Mouse (Mus musculus): ENCODE measurements around the gene Gm47791.

GRCm38 (mm10) chr1:82766641-82767040 is 4.4 kb downstream of the Gm47791 start:
- TF ChIP-seq MYOG (IDR thresholded peaks at IDR 0.05; ENCODE audit: control insufficient read depth in 1 of 3, insufficient read depth in 1 of 3, insufficient read length in 2 of 3, low read depth in 2 of 3), result no peak
- no peak for TF ChIP-seq POLR2A (IDR thresholded peaks at IDR 0.05; ENCODE audit: insufficient read length, low read depth)
- no peak for TF ChIP-seq USF1 (IDR thresholded peaks at IDR 0.05; ENCODE audit: low read depth)
- no peak for TF ChIP-seq TCF12 (IDR thresholded peaks at IDR 0.05; ENCODE audit: insufficient read depth, poor library complexity, severe bottlenecking)
